Mouse (Mus musculus): ENCODE measurements at regions not wholly inside any gene's neighbourhood (a gene's known extent, or its start where the extent isn't known, plus 50 kb on each side); places are given as distances from the start of the nearest gene placed in this dataset.
A peak's percentile ranks its signal among the peaks of the same experiment; 100 is the strongest.

- H3K27ac ChIP-seq (replicated peaks) = no peak overlapping the region
- no peak overlapping the region for H3K9ac ChIP-seq
- WGBS = 76% methylated on average over 1 of the region's 1 CpGs
- H3K4me3 ChIP-seq = no peak overlapping the region
- no peaks in the 10 kb centered on the region for H3K27me3 ChIP-seq
- H3K4me2 ChIP-seq = no peak overlapping the region
- no peaks in the 10 kb centered on the region for H3K9me3 ChIP-seq
- H3K4me1 ChIP-seq (replicated peaks) = no peaks in the 10 kb centered on the region
- H3K36me3 ChIP-seq = no peaks in the 10 kb centered on the region
- no peak for ATAC-seq (ENCODE audit: low read depth)
Observed at GRCm38 (mm10) chr10:9457222-9457621, 217.8 kb downstream of the Samd5 start.

- no peak overlapping the region for H3K9ac ChIP-seq
- no peak overlapping the region for H3K27ac ChIP-seq (replicated peaks)
- WGBS = 73% methylated on average over 4 of the region's 4 CpGs
- peaks cover 5% of the 10 kb centered on the region; the same call in 1 of the 2 replicates for H3K4me1 ChIP-seq (replicated peaks)
- H3K9me3 ChIP-seq = no peaks in the 10 kb centered on the region
- H3K36me3 ChIP-seq = no peaks in the 10 kb centered on the region
- H3K4me3 ChIP-seq = no peak overlapping the region
- H3K4me2 ChIP-seq = no peak overlapping the region
- ATAC-seq (ENCODE audit: low read depth) = no peak
- no peaks in the 10 kb centered on the region for H3K27me3 ChIP-seq
Observed at GRCm38 (mm10) chr10:9439072-9439471, 235.9 kb downstream of the Samd5 start.

- 34% methylated on average over 4 of the region's 4 CpGs for WGBS
- H3K4me3 ChIP-seq = no peak overlapping the region
- H3K27me3 ChIP-seq = no peaks in the 10 kb centered on the region
- peaks cover 5% of the 10 kb centered on the region; the same call in 1 of the 2 replicates for H3K4me1 ChIP-seq (replicated peaks)
- no peaks in the 10 kb centered on the region for H3K9me3 ChIP-seq
- no peak overlapping the region for H3K27ac ChIP-seq (replicated peaks)
- H3K9ac ChIP-seq = no peak overlapping the region
- no peak for ATAC-seq (ENCODE audit: low read depth)
- H3K36me3 ChIP-seq = no peaks in the 10 kb centered on the region
- no peak overlapping the region for H3K4me2 ChIP-seq
Observed at GRCm38 (mm10) chr10:9438366-9438765, 236.6 kb downstream of the Samd5 start.

- H3K4me3 ChIP-seq = no peak overlapping the region
- no peaks in the 10 kb centered on the region for H3K4me1 ChIP-seq (replicated peaks)
- H3K36me3 ChIP-seq = no peaks in the 10 kb centered on the region
- H3K9me3 ChIP-seq = no peaks in the 10 kb centered on the region
- H3K27ac ChIP-seq (replicated peaks) = no peak overlapping the region
- ATAC-seq (ENCODE audit: low read depth) = no peak
- no peak overlapping the region for H3K4me2 ChIP-seq
- H3K9ac ChIP-seq = no peak overlapping the region
- 84% methylated on average over 2 of the region's 2 CpGs for WGBS
- H3K27me3 ChIP-seq = no peaks in the 10 kb centered on the region
Observed at GRCm38 (mm10) chr10:9429085-9429484, 245.9 kb downstream of the Samd5 start.

- Histone ChIP-seq H3K27ac (replicated peaks) (no peak overlapping the region), H3K9me3 (no peaks in the 10 kb centered on the region), H3K4me2 (no peak overlapping the region), H3K4me3 (no peak overlapping the region), H3K4me1 (replicated peaks) (no peaks in the 10 kb centered on the region), H3K9ac (no peak overlapping the region), H3K36me3 (no peaks in the 10 kb centered on the region), H3K27me3 (no peaks in the 10 kb centered on the region)
- ATAC-seq (ENCODE audit: low read depth) = no peak
- WGBS = 64% methylated on average over 4 of the region's 4 CpGs
Observed at GRCm38 (mm10) chr10:9420741-9421140, 254.3 kb downstream of the Samd5 start.

GRCm38 (mm10) chr10:9416685-9417084, 258.3 kb downstream of the Samd5 start:
- 91% methylated on average over 5 of the region's 5 CpGs for WGBS
- ATAC-seq (ENCODE audit: low read depth) = no peak
- H3K9ac ChIP-seq = no peak overlapping the region

GRCm38 (mm10) chr10:9406101-9406500, 268.9 kb downstream of the Samd5 start:
- Histone ChIP-seq H3K27me3 (no peaks in the 10 kb centered on the region), H3K36me3 (no peaks in the 10 kb centered on the region), H3K27ac (replicated peaks) (no peak overlapping the region), H3K9ac (no peak overlapping the region), H3K4me3 (no peak overlapping the region), H3K4me1 (replicated peaks) (peaks cover 17% of the 10 kb centered on the region), H3K9me3 (no peaks in the 10 kb centered on the region), H3K4me2 (no peak overlapping the region)
- peak; percentile 92 for ATAC-seq (ENCODE audit: low read depth)
- WGBS = 41% methylated on average over 4 of the region's 4 CpGs

More at GRCm38 (mm10) chr10:9416685-9417084, 258.3 kb downstream of the Samd5 start:
- H3K4me3 ChIP-seq = no peak overlapping the region
- no peaks in the 10 kb centered on the region for H3K4me1 ChIP-seq (replicated peaks)
- no peaks in the 10 kb centered on the region for H3K36me3 ChIP-seq
- no peak overlapping the region for H3K27ac ChIP-seq (replicated peaks)
- no peak overlapping the region for H3K4me2 ChIP-seq
- H3K9me3 ChIP-seq = no peaks in the 10 kb centered on the region
- H3K27me3 ChIP-seq = no peaks in the 10 kb centered on the region

- Histone ChIP-seq H3K4me1 (replicated peaks) (peaks cover 21% of the 10 kb centered on the region), H3K9ac (no peak overlapping the region), H3K27me3 (no peaks in the 10 kb centered on the region), H3K36me3 (no peaks in the 10 kb centered on the region), H3K4me2 (no peak overlapping the region), H3K27ac (replicated peaks) (no peak overlapping the region), H3K9me3 (no peaks in the 10 kb centered on the region), H3K4me3 (no peak overlapping the region)
- WGBS = 82% methylated on average over 2 of the region's 2 CpGs
- no peak for ATAC-seq (ENCODE audit: low read depth)
Observed at GRCm38 (mm10) chr10:9405417-9405816, 269.6 kb downstream of the Samd5 start.

- H3K27me3 ChIP-seq = no peaks in the 10 kb centered on the region
- no peak for ATAC-seq (ENCODE audit: low read depth)
- no peaks in the 10 kb centered on the region for H3K9me3 ChIP-seq
- WGBS = 85% methylated on average over 6 of the region's 6 CpGs
- H3K9ac ChIP-seq = no peak overlapping the region
- no peak overlapping the region for H3K4me2 ChIP-seq
- no peak overlapping the region for H3K4me3 ChIP-seq
- H3K27ac ChIP-seq (replicated peaks) = no peak overlapping the region
- H3K4me1 ChIP-seq (replicated peaks) = peaks cover 21% of the 10 kb centered on the region
- H3K36me3 ChIP-seq = no peaks in the 10 kb centered on the region
Observed at GRCm38 (mm10) chr10:9404963-9405362, 270.0 kb downstream of the Samd5 start.

GRCm38 (mm10) chr10:9400911-9401617, 273.9 kb downstream of the Samd5 start:
- Histone ChIP-seq H3K9ac (no peak overlapping the region), H3K27ac (replicated peaks) (no peak overlapping the region), H3K9me3 (no peaks in the 10 kb centered on the region), H3K4me2 (no peak overlapping the region), H3K36me3 (no peaks in the 10 kb centered on the region), H3K27me3 (no peaks in the 10 kb centered on the region), H3K4me1 (replicated peaks) (peaks cover 13% of the 10 kb centered on the region; the same call in 1 of the 2 replicates), H3K4me3 (no peak overlapping the region)
- 74% methylated on average over 15 of the region's 15 CpGs for WGBS
- ATAC-seq (ENCODE audit: low read depth) = no peak

- no peak overlapping the region for H3K4me3 ChIP-seq
- H3K27me3 ChIP-seq = no peaks in the 10 kb centered on the region
- H3K36me3 ChIP-seq = no peaks in the 10 kb centered on the region
- no peak overlapping the region for H3K4me2 ChIP-seq
- no peaks in the 10 kb centered on the region for H3K9me3 ChIP-seq
- H3K4me1 ChIP-seq (replicated peaks) = no peaks in the 10 kb centered on the region
- ATAC-seq (ENCODE audit: low read depth) = no peak
- H3K9ac ChIP-seq = no peak overlapping the region
- H3K27ac ChIP-seq (replicated peaks) = no peak overlapping the region
- 69% methylated on average over 7 of the region's 7 CpGs for WGBS
Observed at GRCm38 (mm10) chr10:9377440-9378101, 297.4 kb downstream of the Samd5 start.

GRCm38 (mm10) chr10:9362306-9362865, 312.6 kb downstream of the Samd5 start:
- no peak overlapping the region for H3K27ac ChIP-seq (replicated peaks)

More at GRCm38 (mm10) chr10:9362306-9362865, 312.6 kb downstream of the Samd5 start:
- Histone ChIP-seq H3K4me3 (no peak overlapping the region), H3K9me3 (no peaks in the 10 kb centered on the region), H3K4me2 (no peak overlapping the region), H3K27me3 (no peaks in the 10 kb centered on the region), H3K36me3 (no peaks in the 10 kb centered on the region), H3K4me1 (replicated peaks) (no peaks in the 10 kb centered on the region), H3K9ac (no peak overlapping the region)
- WGBS = 68% methylated on average over 1 of the region's 1 CpGs
- ATAC-seq (ENCODE audit: low read depth) = no peak

All from neural tube, embryonic 13.5 days (tissue).